Mouse (Mus musculus): Measurements from ENCODE around the gene Eif4g1. TPM values are rescaled to one million over a fixed set of nuclear protein-coding genes. Genes with fewer than 3 reads are reported as not detected.

The Eif4g1 gene
- polyA plus RNA-seq, 1 experiment from 2014 or later: 204 TPM

GRCm38 (mm10) chr16:20715976-20716840, 48.1 kb downstream of the Eif4g1 start:
- peaks cover 35% of the 10 kb centered on the region for H3K4me1 ChIP-seq (replicated peaks)
- peak; percentile 84 for ATAC-seq (ENCODE audit: insufficient number of reproducible peaks, insufficient read depth, low FRiP score, low TSS enrichment, low read depth)
- WGBS: under 1% methylated on average over 68 of the region's 68 CpGs

DNA sequence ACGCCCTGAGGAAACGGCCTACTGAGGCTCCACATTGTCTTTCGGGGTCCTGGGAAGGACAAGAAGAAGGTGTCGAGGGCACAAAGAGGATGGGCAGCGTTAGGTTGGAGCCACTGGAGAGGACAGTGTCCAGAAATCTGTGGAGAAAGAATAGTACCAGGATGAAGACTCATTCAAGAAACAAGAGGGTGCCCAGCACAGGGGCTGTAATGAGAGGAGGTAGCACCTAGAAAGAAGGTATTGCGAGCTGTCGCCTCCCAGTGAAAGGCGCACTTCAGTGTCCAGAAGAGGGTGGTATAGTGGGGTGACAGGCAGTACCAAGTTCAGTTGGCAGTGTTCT, 48.7 kb downstream of the Eif4g1 start:
- peak overlapping the region; percentile 80 for H3K9ac ChIP-seq (replicated peaks)
- peak overlapping the region; percentile 97 for H3K27ac ChIP-seq
- H3K4me1 ChIP-seq (replicated peaks): peaks cover 35% of the 10 kb centered on the region
- no peaks in the 10 kb centered on the region for H3K27me3 ChIP-seq
- WGBS: under 1% methylated on average over 8 of the region's 8 CpGs
- no peaks in the 10 kb centered on the region for H3K9me3 ChIP-seq
- H3K36me3 ChIP-seq: peaks cover 41% of the 10 kb centered on the region
- H3K4me3 ChIP-seq (replicated peaks): peak overlapping the region; percentile 66
- peak; percentile 1; the same call in 1 of the 2 replicates for ATAC-seq (ENCODE audit: insufficient number of reproducible peaks, insufficient read depth, low FRiP score, low TSS enrichment, low read depth)
- peak overlapping the region; percentile 88 for H3K4me2 ChIP-seq

More at GRCm38 (mm10) chr16:20715976-20716840, 48.1 kb downstream of the Eif4g1 start:
- H3K27me3 ChIP-seq: no peaks in the 10 kb centered on the region
- peak overlapping the region; percentile 97 for H3K27ac ChIP-seq
- H3K4me2 ChIP-seq: peak overlapping the region; percentile 88
- H3K4me3 ChIP-seq (replicated peaks): peak overlapping the region; percentile 66
- no peaks in the 10 kb centered on the region for H3K9me3 ChIP-seq
- peak overlapping the region; percentile 80 for H3K9ac ChIP-seq (replicated peaks)
- peaks cover 41% of the 10 kb centered on the region for H3K36me3 ChIP-seq

GRCm38 (mm10) chr16:20717181-20717977, 49.3 kb downstream of the Eif4g1 start, which contains the start of the genes Polr2h and Clcn2:
Polr2h (plus strand) TSS chr16:20717665.
Clcn2 (minus strand) TSS chr16:20717746.
- Histone ChIP-seq H3K36me3 (peaks cover 41% of the 10 kb centered on the region), H3K4me3 (replicated peaks) (peak within 1 kb of the TSS; percentile 66), H3K27me3 (no peaks in the 10 kb centered on the region), H3K9ac (replicated peaks) (peak within 1 kb of the TSS; percentile 80), H3K4me2 (peak within 1 kb of the TSS; percentile 88), H3K4me1 (replicated peaks) (peaks cover 35% of the 10 kb centered on the region), H3K9me3 (no peaks in the 10 kb centered on the region), H3K27ac (peak within 1 kb of the TSS; percentile 97)
- WGBS: under 1% methylated on average over 62 of the region's 62 CpGs
- peak; percentile 67 for ATAC-seq (ENCODE audit: insufficient number of reproducible peaks, insufficient read depth, low FRiP score, low TSS enrichment, low read depth)

- ATAC-seq (ENCODE audit: insufficient number of reproducible peaks, insufficient read depth, low FRiP score, low TSS enrichment, low read depth): peak; percentile 13
- Histone ChIP-seq H3K4me2 (peak overlapping the region; percentile 88), H3K9me3 (no peaks in the 10 kb centered on the region), H3K27ac (peak overlapping the region; percentile 97), H3K9ac (replicated peaks) (peak overlapping the region; percentile 80), H3K4me3 (replicated peaks) (peak overlapping the region; percentile 66), H3K36me3 (peaks cover 36% of the 10 kb centered on the region), H3K4me1 (replicated peaks) (peaks cover 35% of the 10 kb centered on the region), H3K27me3 (no peaks in the 10 kb centered on the region)
- 3% methylated on average over 18 of the region's 18 CpGs for WGBS
Measured at GRCm38 (mm10) chr16:20717978-20718670, 50.0 kb downstream of the Eif4g1 start.

DNA sequence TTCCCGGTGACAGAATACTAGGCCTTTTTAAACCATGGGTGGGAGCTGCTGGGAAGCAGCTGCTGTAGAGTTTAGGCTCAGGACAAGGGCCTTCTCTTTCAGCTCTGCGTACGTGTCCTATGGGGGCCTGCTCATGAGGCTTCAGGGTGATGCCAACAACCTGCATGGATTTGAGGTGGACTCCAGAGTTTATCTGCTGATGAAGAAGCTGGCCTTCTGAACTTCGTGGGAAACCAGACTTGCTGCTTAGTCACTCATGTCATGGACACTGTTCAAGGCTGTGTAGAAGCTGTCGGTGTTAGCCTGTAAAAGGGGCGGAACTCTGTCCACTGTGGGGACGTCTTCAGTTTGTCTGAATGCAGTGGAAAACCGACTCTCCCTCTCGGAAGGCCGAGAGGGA, 53.7 kb downstream of the Eif4g1 start:
- Histone ChIP-seq H3K27me3 (no peaks in the 10 kb centered on the region), H3K36me3 (peaks cover 31% of the 10 kb centered on the region), H3K27ac (no peak overlapping the region), H3K9me3 (no peaks in the 10 kb centered on the region), H3K9ac (replicated peaks) (no peak overlapping the region), H3K4me2 (no peak overlapping the region), H3K4me3 (replicated peaks) (no peak overlapping the region), H3K4me1 (replicated peaks) (peaks cover 25% of the 10 kb centered on the region)
- WGBS: 86% methylated on average over 10 of the region's 10 CpGs
- ATAC-seq (ENCODE audit: insufficient number of reproducible peaks, insufficient read depth, low FRiP score, low TSS enrichment, low read depth): no peak

DNA sequence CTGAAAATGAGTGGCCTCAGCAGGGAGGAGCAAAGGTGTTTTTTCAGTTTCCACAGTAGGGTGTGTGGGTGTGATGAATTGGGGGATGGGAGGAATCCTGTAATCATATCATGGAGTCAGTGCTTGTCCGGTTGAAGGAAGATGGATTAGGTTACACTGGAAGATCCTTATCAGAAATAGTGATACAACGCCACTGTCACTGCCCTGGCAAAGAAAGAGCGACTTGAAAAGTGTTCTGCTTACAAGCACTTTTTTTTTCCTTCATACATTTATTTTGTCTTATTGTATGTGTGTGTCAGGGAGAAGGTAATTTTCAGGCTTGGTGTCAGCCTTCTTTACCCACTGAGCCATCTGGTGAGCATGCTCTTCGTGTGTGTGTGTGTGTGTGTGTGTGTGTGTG, 54.6 kb downstream of the Eif4g1 start:
- peaks cover 22% of the 10 kb centered on the region for H3K4me1 ChIP-seq (replicated peaks)
- peaks cover 31% of the 10 kb centered on the region for H3K36me3 ChIP-seq
- H3K4me2 ChIP-seq: no peak overlapping the region
- H3K27ac ChIP-seq: no peak overlapping the region
- H3K9ac ChIP-seq (replicated peaks): no peak overlapping the region
- ATAC-seq (ENCODE audit: insufficient number of reproducible peaks, insufficient read depth, low FRiP score, low TSS enrichment, low read depth): no peak
- no peaks in the 10 kb centered on the region for H3K27me3 ChIP-seq
- no peak overlapping the region for H3K4me3 ChIP-seq (replicated peaks)
- H3K9me3 ChIP-seq: no peaks in the 10 kb centered on the region
- 54% methylated on average over 4 of the region's 4 CpGs for WGBS

GRCm38 (mm10) chr16:20723247-20723646, 55.1 kb downstream of the Eif4g1 start:
- Histone ChIP-seq H3K9me3 (no peaks in the 10 kb centered on the region), H3K27me3 (no peaks in the 10 kb centered on the region), H3K4me1 (replicated peaks) (peaks cover 22% of the 10 kb centered on the region), H3K4me2 (no peak overlapping the region), H3K36me3 (peaks cover 31% of the 10 kb centered on the region), H3K9ac (replicated peaks) (no peak overlapping the region), H3K27ac (no peak overlapping the region), H3K4me3 (replicated peaks) (no peak overlapping the region)
- ATAC-seq (ENCODE audit: insufficient number of reproducible peaks, insufficient read depth, low FRiP score, low TSS enrichment, low read depth): no peak
- WGBS: 25% methylated on average over 4 of the region's 4 CpGs

DNA sequence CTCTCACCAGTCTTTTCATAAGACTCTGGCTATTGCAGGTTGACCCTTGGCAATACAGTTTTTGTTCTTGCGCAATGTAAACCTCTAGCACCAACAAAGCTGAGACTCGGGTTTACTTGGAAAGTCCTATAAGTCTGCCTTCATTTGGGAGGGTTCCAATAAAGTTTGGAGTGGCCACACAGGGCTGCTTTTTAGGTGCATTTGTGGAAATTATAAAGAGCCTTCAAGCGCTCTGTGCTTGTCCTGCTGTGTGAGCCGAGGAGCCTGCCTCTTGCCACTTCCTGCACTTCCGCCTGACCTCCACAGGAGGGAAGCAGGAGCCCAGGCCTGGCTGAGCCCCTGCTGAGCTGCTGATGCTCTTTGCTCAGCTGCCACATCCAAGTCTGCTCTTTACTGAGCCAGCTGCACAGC, 56.2 kb downstream of the Eif4g1 start:
- no peak overlapping the region for H3K9ac ChIP-seq (replicated peaks)
- peak overlapping the region; percentile 56; the same call in 1 of the 2 replicates for H3K27ac ChIP-seq
- H3K36me3 ChIP-seq: peaks cover 31% of the 10 kb centered on the region
- H3K4me3 ChIP-seq (replicated peaks): no peak overlapping the region
- H3K27me3 ChIP-seq: no peaks in the 10 kb centered on the region
- peak; percentile 65; the same call in 1 of the 2 replicates for ATAC-seq (ENCODE audit: insufficient number of reproducible peaks, insufficient read depth, low FRiP score, low TSS enrichment, low read depth)
- H3K4me1 ChIP-seq (replicated peaks): peaks cover 15% of the 10 kb centered on the region
- no peak overlapping the region for H3K4me2 ChIP-seq
- WGBS: 27% methylated on average over 5 of the region's 5 CpGs
- H3K9me3 ChIP-seq: no peaks in the 10 kb centered on the region

GRCm38 (mm10) chr16:20725321-20725720, 57.2 kb downstream of the Eif4g1 start:
- Histone ChIP-seq H3K27ac (no peak overlapping the region), H3K4me3 (replicated peaks) (no peak overlapping the region), H3K27me3 (no peaks in the 10 kb centered on the region), H3K4me2 (no peak overlapping the region), H3K36me3 (peaks cover 23% of the 10 kb centered on the region), H3K4me1 (replicated peaks) (peaks cover 21% of the 10 kb centered on the region), H3K9ac (replicated peaks) (no peak overlapping the region), H3K9me3 (no peaks in the 10 kb centered on the region)
- WGBS: 66% methylated on average over 7 of the region's 7 CpGs
- no peak for ATAC-seq (ENCODE audit: insufficient number of reproducible peaks, insufficient read depth, low FRiP score, low TSS enrichment, low read depth)

DNA sequence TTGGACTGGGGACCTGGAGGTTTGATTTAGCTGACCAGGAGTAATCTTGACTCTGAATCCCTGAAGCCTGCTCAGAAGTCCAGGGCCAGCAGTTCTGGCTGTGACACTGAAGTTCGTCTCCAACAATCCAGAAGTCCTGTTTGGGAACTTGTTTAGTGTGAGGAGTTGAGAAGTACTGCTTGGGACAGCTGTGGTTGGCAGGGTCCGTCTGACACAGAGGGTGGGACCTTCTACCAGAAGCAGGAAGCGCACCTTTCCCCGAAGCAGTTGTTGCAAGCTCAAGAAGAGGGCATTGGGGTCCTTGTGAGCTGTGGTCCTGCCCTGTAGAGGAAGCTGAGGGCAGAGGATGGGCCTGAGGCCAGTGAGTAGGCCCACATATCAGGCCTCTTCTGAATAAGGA, 57.6 kb downstream of the Eif4g1 start:
- WGBS: 80% methylated on average over 4 of the region's 4 CpGs
- Histone ChIP-seq H3K4me2 (no peak overlapping the region), H3K9me3 (no peaks in the 10 kb centered on the region), H3K27ac (no peak overlapping the region), H3K36me3 (peaks cover 19% of the 10 kb centered on the region), H3K4me1 (replicated peaks) (peaks cover 23% of the 10 kb centered on the region), H3K9ac (replicated peaks) (no peak overlapping the region), H3K27me3 (no peaks in the 10 kb centered on the region), H3K4me3 (replicated peaks) (no peak overlapping the region)
- no peak for ATAC-seq (ENCODE audit: insufficient number of reproducible peaks, insufficient read depth, low FRiP score, low TSS enrichment, low read depth)
